Mouse (Mus musculus) heart, embryonic 16.5 days (tissue): ENCODE results near the gene Stox1. TPM values are rescaled to one million over a fixed set of nuclear protein-coding genes. Genes with fewer than 3 reads are reported as not detected.

Experiments used
- ATAC-seq: fragments of 200-750 bp; cut with Nextera tagmentation; replicated peaks from 2 replicates; pipeline ENCODE4 v1.8.0; 2017; ENCODE audit warnings: moderate number of reproducible peaks; ENCODE audit not compliant: insufficient read depth, low FRiP score; ENCODE audit errors: extremely low read depth
- H3K27ac ChIP-seq: fragments of 300-500 bp; sonication (generic); 2 replicates; pipeline ENCODE4 v1.5.1; 2014; ENCODE audit warnings: mild to moderate bottlenecking, low read length, control low read depth, moderate library complexity
- H3K27me3 ChIP-seq: fragments of 300-500 bp; sonication (generic); 2 replicates; pipeline ENCODE4 v1.6.1; 2014; ENCODE audit warnings: low read length, mixed read lengths; ENCODE audit not compliant: control insufficient read depth, insufficient read depth
- H3K36me3 ChIP-seq: fragments of 300-500 bp; sonication (generic); 2 replicates; pipeline ENCODE4 v1.6.1; 2014; ENCODE audit not compliant: control insufficient read depth, insufficient read depth
- H3K4me1 ChIP-seq: fragments of 300-500 bp; sonication (generic); 2 replicates; pipeline ENCODE4 v1.6.1; 2014; ENCODE audit warnings: low read length, mixed read lengths; ENCODE audit not compliant: control insufficient read depth, insufficient read depth
- H3K4me2 ChIP-seq: fragments of 300-500 bp; sonication (generic); 2 replicates; pipeline ENCODE4 v1.6.1; 2014; ENCODE audit warnings: low read depth, mild to moderate bottlenecking, control low read depth, low read length
- H3K4me3 ChIP-seq: fragments of 300-500 bp; sonication (generic); 2 replicates; pipeline ENCODE4 v1.5.1; 2014; ENCODE audit warnings: mild to moderate bottlenecking, control low read depth, low read length
- H3K9ac ChIP-seq: fragments of 300-500 bp; sonication (generic); 2 replicates; pipeline ENCODE4 v1.6.1; 2014; ENCODE audit warnings: low read length, control low read depth
- H3K9me3 ChIP-seq: fragments of 300-500 bp; sonication (generic); replicated peaks from 2 replicates; pipeline ENCODE4 v1.6.1; 2016; ENCODE audit warnings: low read length; ENCODE audit not compliant: control insufficient read depth
- WGBS: fragments of 180-500 bp; shearing (Covaris S2); extraction: QIAGEN DNeasy Blood & Tissue Kit; methylation state at CpG from one replicate; pipeline ENCODE4 v1.1.7; 2014; 5-methylcytosine and 5-hydroxymethylcytosine counted together
- polyA plus RNA-seq: library from polyadenylated mRNA; unstranded; fragments of >200 nt; fragmentation: Nextera tagmentation; extraction: Ambion mirVana; gene quantifications from 2 replicates; pipeline ENCODE4 v1.2.1, GENCODE M21; 2015

Gene Stox1
- polyA plus RNA-seq, 1 experiment from 2014 or later: 1.5 TPM

DNA sequence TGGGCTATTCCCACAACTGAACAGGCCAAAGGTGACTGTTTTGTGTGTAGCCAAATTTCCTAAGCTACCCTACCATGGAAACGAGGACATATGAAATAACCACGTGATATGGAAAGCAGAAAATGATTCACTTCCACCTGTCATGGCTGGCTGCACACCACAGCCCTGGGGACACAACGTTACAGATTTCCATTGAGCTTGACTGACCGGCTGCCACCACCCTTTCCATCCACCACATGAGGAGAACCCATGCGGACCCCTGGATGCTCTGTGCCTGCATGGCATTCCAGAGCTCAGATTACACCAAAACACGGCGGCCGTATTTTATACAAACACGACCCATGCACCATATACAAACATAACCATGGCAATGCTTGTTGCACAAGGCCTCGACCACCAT is 12.5 kb downstream of the Stox1 start:
- H3K36me3 ChIP-seq: no peaks in the 10 kb centered on the region
- no peaks in the 10 kb centered on the region for H3K4me1 ChIP-seq
- H3K4me2 ChIP-seq: no peak overlapping the region
- H3K4me3 ChIP-seq: no peak overlapping the region
- ATAC-seq: no peak
- no peak overlapping the region for H3K27ac ChIP-seq
- H3K27me3 ChIP-seq: no peaks in the 10 kb centered on the region
- H3K9me3 ChIP-seq: no peaks in the 10 kb centered on the region
- 75% methylated on average over 10 of the region's 10 CpGs for WGBS
- H3K9ac ChIP-seq: no peak overlapping the region

DNA sequence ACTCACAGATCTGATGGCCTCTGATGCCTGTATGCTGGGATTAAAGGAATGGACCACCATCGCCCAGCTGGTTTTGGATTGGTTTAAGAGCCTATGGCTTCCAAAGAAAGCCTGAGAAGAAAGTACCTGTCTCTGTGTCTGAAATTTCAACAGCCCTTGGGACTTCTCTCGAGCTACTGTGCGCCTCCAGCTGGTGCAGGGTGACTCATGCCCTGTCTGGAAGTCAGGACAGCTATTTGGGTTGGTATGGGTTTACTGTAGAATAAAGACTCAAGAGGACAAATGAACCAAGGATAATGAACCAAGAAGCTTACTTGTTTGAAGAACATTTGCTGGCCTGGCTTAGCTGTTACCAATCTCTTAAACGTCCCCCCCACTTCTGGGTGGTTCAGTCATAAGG is 22.3 kb downstream of the Stox1 start:
- Histone ChIP-seq H3K4me2 (no peak overlapping the region), H3K4me1 (no peaks in the 10 kb centered on the region), H3K36me3 (no peaks in the 10 kb centered on the region), H3K9me3 (no peaks in the 10 kb centered on the region), H3K4me3 (no peak overlapping the region), H3K9ac (no peak overlapping the region), H3K27me3 (no peaks in the 10 kb centered on the region), H3K27ac (no peak overlapping the region)
- ATAC-seq: no peak
- WGBS: 70% methylated on average over 4 of the region's 4 CpGs

DNA sequence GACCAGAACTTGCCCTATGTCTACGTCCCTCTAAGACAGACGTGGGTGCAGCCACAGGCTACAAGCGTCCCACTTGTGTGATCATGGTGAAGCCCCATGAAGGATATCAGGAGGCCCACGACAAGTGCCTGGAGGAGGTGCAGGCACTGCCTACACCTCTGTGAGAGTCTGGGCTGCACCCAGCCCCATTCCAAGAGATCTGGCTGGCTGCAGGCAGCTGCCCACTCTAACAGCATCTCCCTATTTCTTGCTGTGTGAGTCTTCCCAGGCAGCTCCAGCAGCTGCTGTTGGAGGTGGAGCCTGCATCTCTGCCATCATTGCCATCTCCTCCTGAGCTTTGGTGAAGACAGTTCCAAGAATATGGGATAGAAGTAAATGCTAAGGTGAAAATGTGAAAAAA is 23.5 kb downstream of the Stox1 start:
- H3K27me3 ChIP-seq: no peaks in the 10 kb centered on the region
- no peaks in the 10 kb centered on the region for H3K36me3 ChIP-seq
- no peak overlapping the region for H3K4me3 ChIP-seq
- ATAC-seq: no peak
- no peaks in the 10 kb centered on the region for H3K9me3 ChIP-seq
- no peak overlapping the region for H3K4me2 ChIP-seq
- no peak overlapping the region for H3K27ac ChIP-seq
- no peak overlapping the region for H3K9ac ChIP-seq
- 75% methylated on average over 4 of the region's 4 CpGs for WGBS
- no peaks in the 10 kb centered on the region for H3K4me1 ChIP-seq

DNA sequence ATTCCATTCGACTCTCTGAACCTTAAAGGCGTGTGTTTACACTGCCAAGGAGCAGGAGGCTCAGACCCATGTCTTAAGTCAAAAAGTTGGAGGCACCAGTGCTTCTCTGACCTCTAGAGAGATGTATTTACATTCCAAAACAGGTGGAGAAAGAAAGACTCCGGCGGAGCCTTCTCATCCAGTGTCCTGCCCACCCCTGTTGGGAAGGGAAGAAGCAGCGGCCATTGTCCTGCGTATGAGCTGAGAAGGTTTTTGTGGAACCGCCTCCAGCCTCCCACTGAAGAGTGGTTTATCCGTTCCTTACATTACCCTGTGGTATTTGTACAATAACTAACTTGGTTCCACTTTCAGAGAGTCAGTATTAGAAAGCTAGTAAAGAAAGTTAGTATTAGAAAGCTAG is 33.2 kb downstream of the Stox1 start:
- H3K36me3 ChIP-seq: no peaks in the 10 kb centered on the region
- H3K4me2 ChIP-seq: no peak overlapping the region
- no peak overlapping the region for H3K4me3 ChIP-seq
- H3K9ac ChIP-seq: no peak overlapping the region
- no peak for ATAC-seq
- H3K27me3 ChIP-seq: no peaks in the 10 kb centered on the region
- H3K9me3 ChIP-seq: no peaks in the 10 kb centered on the region
- no peak overlapping the region for H3K27ac ChIP-seq
- H3K4me1 ChIP-seq: no peaks in the 10 kb centered on the region
- WGBS: 59% methylated on average over 8 of the region's 8 CpGs

DNA sequence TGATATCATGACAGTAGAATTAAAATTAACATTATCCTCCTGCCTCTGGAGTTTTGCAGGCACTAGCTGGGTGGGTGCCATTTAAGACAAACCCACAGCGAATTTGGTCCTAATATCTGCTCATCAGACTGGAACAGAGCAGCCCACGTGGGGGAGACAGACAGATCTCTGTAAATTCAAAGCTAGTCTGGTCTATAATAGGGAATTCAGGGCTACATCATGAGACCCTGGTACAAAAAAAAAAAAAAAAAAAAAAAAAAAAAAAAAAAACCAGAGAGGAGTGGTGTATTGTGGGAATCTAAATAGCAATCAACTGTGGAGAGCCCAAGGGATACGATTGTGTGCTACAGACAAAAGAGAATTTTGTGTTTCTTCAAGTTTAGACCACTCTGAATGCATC is 33.7 kb downstream of the Stox1 start:
- no peak overlapping the region for H3K27ac ChIP-seq
- ATAC-seq: no peak
- H3K36me3 ChIP-seq: no peaks in the 10 kb centered on the region
- no peaks in the 10 kb centered on the region for H3K27me3 ChIP-seq
- no peaks in the 10 kb centered on the region for H3K9me3 ChIP-seq
- 75% methylated on average over 3 of the region's 3 CpGs for WGBS
- H3K9ac ChIP-seq: no peak overlapping the region
- no peaks in the 10 kb centered on the region for H3K4me1 ChIP-seq
- no peak overlapping the region for H3K4me3 ChIP-seq
- H3K4me2 ChIP-seq: no peak overlapping the region

DNA sequence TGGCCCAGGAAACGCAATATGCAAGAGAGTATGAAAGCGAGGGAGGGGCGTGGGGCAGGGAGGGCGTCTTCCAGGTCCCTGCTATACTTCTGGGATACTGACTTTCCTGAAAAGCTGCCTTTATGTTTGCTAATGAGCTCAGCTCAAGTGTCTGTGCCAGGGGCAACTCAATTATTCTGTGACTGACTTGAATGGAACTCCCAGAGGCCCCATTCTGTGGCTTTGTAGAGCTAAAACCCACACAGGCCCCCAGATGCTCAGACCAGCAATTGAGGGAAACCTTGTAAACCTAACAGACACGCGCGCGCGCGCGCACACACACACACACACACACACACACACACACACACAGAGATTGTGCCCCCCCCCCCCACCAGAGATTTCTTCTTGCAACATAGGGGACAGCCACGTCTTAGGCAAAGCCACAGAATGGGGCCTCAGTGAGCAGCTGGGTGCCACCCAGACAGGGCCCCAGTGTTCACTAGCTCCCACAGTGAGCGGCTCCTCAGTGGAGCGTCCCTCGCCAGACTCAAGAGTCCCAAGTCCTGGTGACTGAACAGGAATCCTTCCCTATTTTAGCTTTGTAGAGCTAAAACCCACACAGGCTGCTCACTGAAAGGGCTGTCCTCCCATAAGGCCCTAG is 38.8 kb downstream of the Stox1 start:
- H3K27ac ChIP-seq: no peak overlapping the region
- H3K27me3 ChIP-seq: no peaks in the 10 kb centered on the region
- no peaks in the 10 kb centered on the region for H3K9me3 ChIP-seq
- ATAC-seq: no peak
- WGBS: 73% methylated on average over 14 of the region's 15 CpGs
- H3K4me1 ChIP-seq: 0 out of 2 replicates have a peak, but pooled peaks cover 3% of the 10 kb centered on the region
- no peak overlapping the region for H3K4me2 ChIP-seq
- no peak overlapping the region for H3K4me3 ChIP-seq
- no peak overlapping the region for H3K9ac ChIP-seq
- H3K36me3 ChIP-seq: no peaks in the 10 kb centered on the region

DNA sequence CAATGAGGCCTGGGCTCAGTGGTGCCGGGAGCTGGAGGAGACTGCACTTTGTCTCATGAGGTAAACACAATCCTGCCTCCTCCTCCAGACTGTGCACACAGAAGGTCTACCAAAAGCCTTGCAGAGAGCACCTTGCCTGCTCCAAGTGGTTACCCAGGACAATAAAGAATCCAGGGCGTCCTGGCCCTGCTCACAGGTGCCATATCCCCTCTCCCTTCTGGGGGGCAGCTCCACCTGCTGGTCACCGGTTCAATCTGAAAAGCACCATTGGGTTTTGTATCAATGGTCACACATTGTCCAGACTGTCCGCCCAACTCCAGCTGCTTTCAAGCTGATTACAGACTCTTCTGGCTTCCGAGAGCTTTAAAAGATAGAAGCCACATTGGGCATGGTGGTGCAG is 42.9 kb downstream of the Stox1 start:
- no peak overlapping the region for H3K4me2 ChIP-seq
- no peak overlapping the region for H3K27ac ChIP-seq
- H3K36me3 ChIP-seq: 0 out of 2 replicates have a peak, but pooled peaks cover 4% of the 10 kb centered on the region
- H3K4me3 ChIP-seq: no peak overlapping the region
- ATAC-seq: no peak
- H3K9me3 ChIP-seq: peaks cover 7% of the 10 kb centered on the region
- no peak overlapping the region for H3K9ac ChIP-seq
- WGBS: 47% methylated on average over 5 of the region's 5 CpGs
- 0 out of 2 replicates have a peak, but pooled peaks cover 3% of the 10 kb centered on the region for H3K4me1 ChIP-seq
- H3K27me3 ChIP-seq: no peaks in the 10 kb centered on the region

DNA sequence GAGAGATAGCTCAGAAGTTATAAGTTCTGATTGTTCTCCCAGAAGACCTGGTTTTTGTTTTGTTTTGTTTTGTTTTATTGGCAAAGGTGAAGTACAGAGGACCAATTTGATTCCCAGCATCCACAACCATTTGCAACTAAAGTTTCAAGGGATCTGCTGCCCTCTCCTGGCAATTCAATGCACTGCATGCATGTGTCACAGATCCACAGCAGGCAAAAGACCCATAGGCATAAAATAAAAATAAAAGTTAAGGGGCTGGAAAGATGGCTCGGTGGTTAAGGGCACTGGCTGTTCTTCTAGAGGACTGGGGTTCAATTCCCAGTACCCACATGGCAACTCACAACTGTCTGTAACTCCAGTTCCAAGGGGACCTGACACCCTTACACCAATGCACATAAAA is 46.1 kb downstream of the Stox1 start:
- Histone ChIP-seq H3K4me1 (no peaks in the 10 kb centered on the region), H3K27me3 (no peaks in the 10 kb centered on the region), H3K9ac (no peak overlapping the region), H3K9me3 (peaks cover 7% of the 10 kb centered on the region), H3K4me2 (no peak overlapping the region), H3K27ac (no peak overlapping the region), H3K36me3 (0 out of 2 replicates have a peak, but pooled peaks cover 4% of the 10 kb centered on the region), H3K4me3 (no peak overlapping the region)
- WGBS: 82% methylated on average over 1 of the region's 1 CpGs
- no peak for ATAC-seq

DNA sequence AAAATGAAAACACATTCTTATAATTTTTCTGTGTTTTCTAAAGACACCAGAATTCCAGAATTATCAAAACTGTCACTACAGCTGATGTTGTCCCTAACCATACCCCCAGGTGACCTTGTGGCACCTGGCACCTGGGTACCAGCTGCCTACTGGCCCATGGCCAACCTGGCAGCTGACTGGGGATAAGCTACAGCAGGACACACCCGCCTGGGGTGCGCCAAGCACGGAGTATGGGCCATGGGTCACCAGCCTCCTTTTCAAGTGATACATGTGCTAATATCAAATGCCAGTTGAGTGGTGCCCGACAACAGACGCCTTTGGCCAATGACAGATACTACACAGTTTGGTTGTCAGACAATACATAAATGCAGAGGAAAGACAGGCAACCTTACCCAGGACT is 48.6 kb downstream of the Stox1 start:
- Histone ChIP-seq H3K4me2 (no peak overlapping the region), H3K27me3 (no peaks in the 10 kb centered on the region), H3K36me3 (0 out of 2 replicates have a peak, but pooled peaks cover 4% of the 10 kb centered on the region), H3K4me1 (no peaks in the 10 kb centered on the region), H3K9me3 (peaks cover 7% of the 10 kb centered on the region), H3K4me3 (no peak overlapping the region), H3K27ac (no peak overlapping the region), H3K9ac (no peak overlapping the region)
- ATAC-seq: no peak
- 64% methylated on average over 5 of the region's 5 CpGs for WGBS
